Mouse (Mus musculus) brain, adult 10 weeks (tissue): Measurements from ENCODE around the gene Gm7714. TPM values are rescaled to one million over a fixed set of nuclear protein-coding genes. Genes with fewer than 3 reads are reported as not detected.

Source experiments
- polyA plus RNA-seq: library from polyadenylated mRNA; stranded (reverse); fragments of 350-450 nt; fragmentation: Illumina TruSeq; extraction: RNeasy Lipid Tissue Mini Kit (QIAGEN cat#74804); gene quantifications from one replicate; pipeline ENCODE4 v1.2.3, GENCODE M21; 2015; ENCODE audit warnings: low read depth, low replicate concordance

The Gm7714 gene
- polyA plus RNA-seq = not detected

GRCm38 (mm10) chr5:88268619-88269018, at the start of gene Gm7714:
Gm7714 (plus strand) TSS chr5:88268919.

GRCm38 (mm10) chr5:88317012-88317411, 48.3 kb downstream of the Gm7714 start, which contains the start of gene Prol1:
Prol1 (plus strand) TSS chr5:88317312.

Other genes with a start within 250 kb of the Gm7714 start
- gene Smr2, start 182.4 kb upstream of the Gm7714 start, polyA plus RNA-seq = not detected
- gene Gm11116, start 157.4 kb upstream of the Gm7714 start, polyA plus RNA-seq = not detected
- gene Gm11115, start 114.8 kb upstream of the Gm7714 start, polyA plus RNA-seq = not detected
- gene Prol1, start 48.4 kb downstream of the Gm7714 start, polyA plus RNA-seq = not detected
- gene Amtn, start 107.2 kb downstream of the Gm7714 start, polyA plus RNA-seq = not detected
- not detected for gene Ambn, start 187.1 kb downstream of the Gm7714 start, polyA plus RNA-seq
- gene Enam, start 219.1 kb downstream of the Gm7714 start, polyA plus RNA-seq = not detected